Mouse (Mus musculus): ENCODE measurements around the gene Acta2.
A peak's percentile ranks its signal among the peaks of the same experiment; 100 is the strongest.

Acta2 gene

GRCm38 (mm10) chr19:34254880-34255681 is at the start of gene Acta2:
Acta2 (minus strand) TSS chr19:34255590.
- peak; percentile 88 for DNase-seq (ENCODE audit: inconsistent ontology term)

GRCm38 (mm10) chr19:34304917-34305316 is 49.5 kb upstream of the Acta2 start:
- DNase-seq (ENCODE audit: inconsistent ontology term), result peak; percentile 44

DNA sequence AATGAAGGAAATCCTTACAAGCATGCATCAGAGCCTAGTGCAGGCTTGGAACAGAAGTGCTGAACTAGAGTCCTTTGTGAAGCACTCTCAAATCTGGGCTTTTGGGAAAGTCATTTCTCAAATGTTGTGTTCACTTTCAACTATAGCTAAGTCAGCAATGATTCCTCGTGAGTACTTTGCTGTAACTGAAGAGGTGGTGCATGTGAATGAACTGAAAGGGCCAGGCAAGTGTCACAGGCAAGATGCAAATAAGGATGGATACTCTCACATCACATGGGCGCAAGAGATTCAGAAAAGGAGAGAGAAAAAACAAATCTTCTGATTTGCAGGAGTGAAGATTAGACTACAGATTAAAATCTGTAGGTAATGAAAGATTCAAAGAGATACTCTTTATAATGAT is 45.0 kb upstream of the Acta2 start:
- no peak for DNase-seq (ENCODE audit: inconsistent ontology term)

DNA sequence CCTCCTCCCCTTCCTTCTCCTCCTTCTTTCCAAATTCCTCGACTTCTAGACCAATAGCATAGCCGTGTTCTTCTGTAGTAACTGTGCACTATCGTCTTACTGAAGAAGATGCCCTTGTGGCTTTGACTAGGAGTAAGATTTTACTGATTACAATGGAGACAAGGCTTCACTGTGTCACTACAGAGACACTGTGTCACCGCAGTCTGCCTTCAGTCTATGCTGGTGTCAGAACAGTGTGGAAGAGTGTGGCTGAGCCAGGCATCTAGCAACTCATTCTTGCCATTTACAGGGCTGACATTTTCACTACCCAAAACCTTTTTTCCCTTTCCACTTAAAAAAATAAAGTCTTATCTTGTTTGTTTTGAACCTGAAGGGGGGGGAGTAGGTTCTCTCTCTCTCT is 43.8 kb upstream of the Acta2 start:
- DNase-seq (ENCODE audit: inconsistent ontology term), result no peak

- no peak for DNase-seq (ENCODE audit: inconsistent ontology term)
Observed at GRCm38 (mm10) chr19:34298531-34298930, 43.1 kb upstream of the Acta2 start.

GRCm38 (mm10) chr19:34295442-34295841 is 40.1 kb upstream of the Acta2 start:
- DNase-seq (ENCODE audit: inconsistent ontology term), result no peak

- DNase-seq (ENCODE audit: inconsistent ontology term), result no peak
Observed at GRCm38 (mm10) chr19:34293376-34293947, 38.1 kb upstream of the Acta2 start.

GRCm38 (mm10) chr19:34292701-34293100 is 37.3 kb upstream of the Acta2 start:
- no peak for DNase-seq (ENCODE audit: inconsistent ontology term)

DNA sequence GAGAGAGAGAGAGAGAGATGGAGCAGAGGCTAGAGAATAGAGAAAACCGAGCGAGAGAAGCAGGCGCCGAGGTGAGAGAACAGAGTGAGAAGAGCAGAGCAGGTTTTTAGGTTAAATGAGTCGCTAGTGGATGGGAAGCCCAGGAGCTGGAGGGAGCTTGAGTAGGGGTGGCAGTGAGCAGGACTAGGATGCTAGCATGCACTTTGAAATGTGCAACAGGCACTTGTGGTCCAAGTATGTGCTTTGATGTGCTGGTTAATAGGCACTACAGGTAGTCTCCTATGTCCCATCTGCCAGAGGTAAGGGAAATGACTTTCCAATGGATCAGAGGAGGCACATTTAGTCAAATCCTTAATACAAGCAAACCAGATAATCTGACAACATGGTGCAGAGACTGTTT is 36.6 kb upstream of the Acta2 start:
- peak; percentile 30 for DNase-seq (ENCODE audit: inconsistent ontology term)

GRCm38 (mm10) chr19:34291379-34291778 is 36.0 kb upstream of the Acta2 start:
- DNase-seq (ENCODE audit: inconsistent ontology term), result no peak

- peak; percentile 48 for DNase-seq (ENCODE audit: inconsistent ontology term)
Observed at GRCm38 (mm10) chr19:34290872-34291341, 35.5 kb upstream of the Acta2 start.

- peak; percentile 93 for DNase-seq (ENCODE audit: inconsistent ontology term)
Observed at GRCm38 (mm10) chr19:34289948-34290789, 34.8 kb upstream of the Acta2 start, which contains the start of gene Fas. Fas (plus strand) TSS chr19:34290666.

DNA sequence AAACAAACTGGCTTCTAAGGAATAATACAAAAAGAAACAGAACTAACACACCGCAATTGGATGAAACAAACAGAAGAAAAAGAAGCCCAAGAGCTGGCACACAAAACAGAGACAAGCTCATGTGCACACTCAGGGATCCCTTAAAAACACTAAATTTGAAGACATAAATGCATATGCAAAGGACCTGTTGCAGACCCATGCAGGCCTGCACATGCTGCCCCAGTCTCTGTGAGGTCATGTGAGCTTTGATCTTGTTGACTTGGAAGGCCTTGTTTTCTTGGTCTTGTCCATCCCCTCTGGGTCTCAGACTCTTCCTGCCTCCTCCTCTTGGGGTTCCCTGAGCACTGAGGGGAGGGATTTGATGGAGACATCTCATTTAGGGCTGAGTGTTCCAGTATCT is 33.3 kb upstream of the Acta2 start:
- DNase-seq (ENCODE audit: inconsistent ontology term), result no peak

DNA sequence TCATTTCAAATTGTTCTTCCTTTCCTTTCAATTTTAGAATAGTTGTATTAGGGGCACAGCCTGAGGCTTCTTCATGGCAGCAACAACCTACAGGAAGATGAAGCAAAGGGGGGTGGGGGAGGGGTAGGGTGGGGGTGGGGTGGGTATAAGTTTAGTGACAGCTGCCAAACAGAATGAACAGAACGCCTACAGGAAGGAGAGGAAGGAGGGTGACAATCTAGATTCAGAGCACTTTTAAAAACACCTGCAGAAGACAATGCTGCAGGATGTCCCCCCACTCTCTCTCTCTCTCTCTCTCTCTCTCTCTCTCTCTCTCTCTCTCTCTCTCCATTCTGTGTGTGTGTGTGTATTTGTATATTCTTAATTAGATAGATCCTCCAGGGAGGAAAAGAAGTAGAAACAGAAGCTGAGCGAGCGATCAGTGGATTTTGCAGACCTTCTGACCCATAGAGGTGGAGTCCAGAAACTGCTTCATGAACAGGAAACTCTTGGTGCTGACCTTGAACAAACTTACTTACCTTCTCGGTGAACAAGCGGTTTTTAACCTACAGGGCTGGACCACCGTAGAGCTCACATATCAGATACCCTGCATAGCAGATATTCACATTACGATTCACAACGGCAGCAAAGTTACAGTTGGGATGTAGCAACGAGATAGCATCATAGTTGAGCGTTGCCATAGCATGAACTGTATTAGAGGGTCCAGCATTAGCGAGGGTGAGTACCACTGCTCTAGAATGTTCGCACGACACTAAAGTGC is 32.4 kb upstream of the Acta2 start:
- no peak for DNase-seq (ENCODE audit: inconsistent ontology term)

- no peak for DNase-seq (ENCODE audit: inconsistent ontology term)
Observed at GRCm38 (mm10) chr19:34287221-34287620, 31.8 kb upstream of the Acta2 start.

- DNase-seq (ENCODE audit: inconsistent ontology term), result peak; percentile 32
Observed at GRCm38 (mm10) chr19:34284826-34285225, 29.4 kb upstream of the Acta2 start.

DNA sequence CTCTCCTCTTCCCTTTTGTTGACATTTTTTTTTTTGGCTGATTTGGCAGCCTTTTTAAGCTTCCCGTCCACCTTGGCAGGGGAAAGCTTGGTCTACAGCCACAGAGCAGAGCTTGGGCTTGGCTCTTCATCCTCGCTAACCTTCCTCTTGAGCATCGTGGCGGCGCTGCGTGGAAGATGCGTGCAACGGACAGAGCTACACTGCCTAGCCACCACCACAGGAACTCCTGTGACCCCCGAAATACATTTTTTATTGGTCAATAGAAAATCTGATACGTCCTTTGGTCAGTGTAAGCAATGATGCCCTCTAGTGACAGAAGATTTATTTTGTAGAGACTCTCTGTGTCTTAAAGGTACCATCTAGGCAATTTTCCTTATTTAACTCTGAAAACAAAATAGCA is 29.0 kb upstream of the Acta2 start:
- DNase-seq (ENCODE audit: inconsistent ontology term), result peak; percentile 47

GRCm38 (mm10) chr19:34283614-34284013 is 28.2 kb upstream of the Acta2 start:
- DNase-seq (ENCODE audit: inconsistent ontology term), result no peak

GRCm38 (mm10) chr19:34278078-34278477 is 22.7 kb upstream of the Acta2 start:
- no peak for DNase-seq (ENCODE audit: inconsistent ontology term)

DNA sequence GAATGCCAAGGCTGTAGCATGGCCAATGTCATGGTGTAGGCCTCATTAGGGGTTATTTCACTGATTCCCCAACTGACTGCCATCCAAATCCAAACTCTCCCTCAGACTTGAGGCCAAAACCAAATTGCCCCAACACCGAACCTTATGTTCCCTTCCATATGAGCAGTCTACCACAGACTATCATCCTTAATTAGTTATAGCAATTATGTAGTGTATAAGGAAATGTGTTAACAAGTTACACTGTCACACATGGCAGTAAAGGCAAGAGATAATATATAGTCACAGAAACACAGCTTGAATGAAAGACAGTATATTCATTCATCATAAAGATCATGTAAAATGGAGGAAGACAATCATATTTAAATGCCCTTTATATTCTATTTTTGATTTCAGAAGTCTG is 17.7 kb upstream of the Acta2 start:
- DNase-seq (ENCODE audit: inconsistent ontology term), result no peak

DNA sequence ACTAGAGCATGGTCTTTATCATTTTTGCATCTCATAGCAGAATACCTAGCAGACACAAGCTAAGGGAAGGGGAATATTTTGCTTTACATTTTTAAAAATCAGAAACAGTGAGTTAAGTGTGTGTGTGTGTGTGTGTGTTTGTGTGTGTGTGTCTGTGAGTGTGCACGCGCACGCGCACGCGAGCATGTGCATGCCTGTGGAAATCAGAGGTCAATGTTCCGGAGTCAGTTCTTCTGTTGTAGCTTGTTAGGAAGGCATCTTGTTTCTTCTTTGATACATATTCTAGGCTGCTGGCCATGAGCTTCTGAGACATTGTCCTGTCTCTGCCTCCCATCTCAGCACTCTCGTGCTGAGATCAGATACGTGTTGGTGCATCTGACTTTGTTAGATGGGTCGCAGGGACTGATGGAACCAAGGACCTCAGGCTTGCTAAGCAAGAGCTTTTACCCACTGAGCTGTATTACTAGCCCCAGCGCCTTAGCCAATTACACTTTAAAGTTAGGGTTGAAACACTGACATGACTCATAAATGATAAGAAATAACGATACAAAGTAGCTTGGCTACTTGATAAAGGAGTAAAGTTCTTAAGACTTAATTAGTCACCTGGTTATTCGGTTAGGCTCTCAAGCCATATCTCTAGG is 15.6 kb upstream of the Acta2 start:
- DNase-seq (ENCODE audit: inconsistent ontology term), result no peak
